Mouse (Mus musculus): ENCODE measurements around the gene Papss1. TPM values are rescaled to one million over a fixed set of nuclear protein-coding genes. Genes with fewer than 3 reads are reported as not detected.

The Papss1 gene
- total and polyA plus RNA-seq, 2 experiments = 5.6 to 6.5 TPM

DNA sequence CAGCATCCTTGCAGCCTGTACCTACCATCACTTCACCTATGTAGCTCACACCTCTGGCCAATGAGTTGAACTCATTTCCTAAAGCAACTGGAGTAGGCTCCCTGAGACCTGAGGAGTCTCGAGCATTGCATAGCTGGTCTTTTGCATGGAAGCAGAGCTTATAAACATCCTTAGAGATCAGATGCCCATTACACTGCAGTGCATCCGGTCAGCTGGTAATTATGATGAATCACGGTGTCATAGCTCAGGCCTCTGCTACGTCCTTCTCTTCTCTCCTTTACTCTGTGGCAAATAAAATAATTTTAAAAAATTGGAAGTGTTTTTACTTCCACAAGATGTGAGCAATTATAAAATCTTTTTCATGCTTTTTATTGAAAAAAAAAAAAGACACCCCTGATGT lies 96.1 kb downstream of the Papss1 start:
- Histone ChIP-seq H3K9ac (ENCODE audit: low read depth, low read length) (no peak overlapping the region), H3K4me3 (ENCODE audit: insufficient read depth, low read depth, low read length) (no peak overlapping the region), H3K36me3 (ENCODE audit: control insufficient read depth, insufficient read depth, low read length) (no peaks in the 10 kb centered on the region), H3K27me3 (ENCODE audit: control insufficient read depth, insufficient read depth, low read length) (no peaks in the 10 kb centered on the region), H3K27ac (replicated peaks; ENCODE audit: insufficient read depth, low read depth, low read length) (no peak overlapping the region), H3K79me2 (ENCODE audit: control insufficient read depth, insufficient read depth, low read length) (no peaks in the 10 kb centered on the region), H3K4me1 (ENCODE audit: control insufficient read depth, insufficient read depth, low read length) (0 out of 2 replicates have a peak, but pooled peaks cover 3% of the 10 kb centered on the region)
- DNase-seq (ENCODE audit: extremely low read depth, low read depth, low spot score) = no peak
- TF ChIP-seq CTCF (IDR thresholded peaks at IDR 0.05; ENCODE audit: low read depth, low read length) (no peak), POLR2A (IDR thresholded peaks at IDR 0.05; ENCODE audit: extremely low read depth, insufficient read depth, low read length) (no peak)
- WGBS = 82% methylated on average over 4 of the region's 4 CpGs

GRCm38 (mm10) chr3:131662589-131663148 lies 98.1 kb downstream of the Papss1 start:
- H3K27ac ChIP-seq (replicated peaks; ENCODE audit: insufficient read depth, low read depth, low read length) = no peak overlapping the region
- H3K9ac ChIP-seq (ENCODE audit: low read depth, low read length) = no peak overlapping the region
- no peaks in the 10 kb centered on the region for H3K36me3 ChIP-seq (ENCODE audit: control insufficient read depth, insufficient read depth, low read length)
- no peaks in the 10 kb centered on the region for H3K27me3 ChIP-seq (ENCODE audit: control insufficient read depth, insufficient read depth, low read length)
- no peak for DNase-seq (ENCODE audit: extremely low read depth, low read depth, low spot score)
- H3K4me1 ChIP-seq (ENCODE audit: control insufficient read depth, insufficient read depth, low read length) = no peaks in the 10 kb centered on the region
- no peak overlapping the region for H3K4me3 ChIP-seq (ENCODE audit: insufficient read depth, low read depth, low read length)
- no peak for TF ChIP-seq CTCF (IDR thresholded peaks at IDR 0.05; ENCODE audit: low read depth, low read length)
- TF ChIP-seq POLR2A (IDR thresholded peaks at IDR 0.05; ENCODE audit: extremely low read depth, insufficient read depth, low read length) = no peak
- no peaks in the 10 kb centered on the region for H3K79me2 ChIP-seq (ENCODE audit: control insufficient read depth, insufficient read depth, low read length)
- WGBS = 84% methylated on average over 5 of the region's 5 CpGs

GRCm38 (mm10) chr3:131669910-131670309 lies 105.3 kb downstream of the Papss1 start:
- WGBS = 81% methylated on average over 1 of the region's 1 CpGs
- TF ChIP-seq CTCF (IDR thresholded peaks at IDR 0.05; ENCODE audit: low read depth, low read length) (no peak), POLR2A (IDR thresholded peaks at IDR 0.05; ENCODE audit: extremely low read depth, insufficient read depth, low read length) (no peak)
- no peak overlapping the region for H3K27ac ChIP-seq (replicated peaks; ENCODE audit: insufficient read depth, low read depth, low read length)

GRCm38 (mm10) chr3:131686106-131686505 lies 121.5 kb downstream of the Papss1 start:
- no peaks in the 10 kb centered on the region for H3K36me3 ChIP-seq (ENCODE audit: control insufficient read depth, insufficient read depth, low read length)
- H3K27ac ChIP-seq (replicated peaks; ENCODE audit: insufficient read depth, low read depth, low read length) = no peak overlapping the region
- no peak overlapping the region for H3K9ac ChIP-seq (ENCODE audit: low read depth, low read length)
- WGBS = 90% methylated on average over 12 of the region's 12 CpGs
- no peak for TF ChIP-seq POLR2A (IDR thresholded peaks at IDR 0.05; ENCODE audit: extremely low read depth, insufficient read depth, low read length)
- TF ChIP-seq CTCF (IDR thresholded peaks at IDR 0.05; ENCODE audit: low read depth, low read length) = no peak
- H3K27me3 ChIP-seq (ENCODE audit: control insufficient read depth, insufficient read depth, low read length) = no peaks in the 10 kb centered on the region
- no peaks in the 10 kb centered on the region for H3K79me2 ChIP-seq (ENCODE audit: control insufficient read depth, insufficient read depth, low read length)
- H3K4me3 ChIP-seq (ENCODE audit: insufficient read depth, low read depth, low read length) = no peak overlapping the region
- no peaks in the 10 kb centered on the region for H3K4me1 ChIP-seq (ENCODE audit: control insufficient read depth, insufficient read depth, low read length)
- DNase-seq (ENCODE audit: extremely low read depth, low read depth, low spot score) = no peak

More at GRCm38 (mm10) chr3:131669910-131670309, 105.3 kb downstream of the Papss1 start:
- no peaks in the 10 kb centered on the region for H3K36me3 ChIP-seq (ENCODE audit: control insufficient read depth, insufficient read depth, low read length)
- H3K79me2 ChIP-seq (ENCODE audit: control insufficient read depth, insufficient read depth, low read length) = no peaks in the 10 kb centered on the region
- H3K4me1 ChIP-seq (ENCODE audit: control insufficient read depth, insufficient read depth, low read length) = no peaks in the 10 kb centered on the region
- no peak for DNase-seq (ENCODE audit: extremely low read depth, low read depth, low spot score)
- H3K9ac ChIP-seq (ENCODE audit: low read depth, low read length) = no peak overlapping the region
- H3K27me3 ChIP-seq (ENCODE audit: control insufficient read depth, insufficient read depth, low read length) = no peaks in the 10 kb centered on the region
- H3K4me3 ChIP-seq (ENCODE audit: insufficient read depth, low read depth, low read length) = no peak overlapping the region

DNA sequence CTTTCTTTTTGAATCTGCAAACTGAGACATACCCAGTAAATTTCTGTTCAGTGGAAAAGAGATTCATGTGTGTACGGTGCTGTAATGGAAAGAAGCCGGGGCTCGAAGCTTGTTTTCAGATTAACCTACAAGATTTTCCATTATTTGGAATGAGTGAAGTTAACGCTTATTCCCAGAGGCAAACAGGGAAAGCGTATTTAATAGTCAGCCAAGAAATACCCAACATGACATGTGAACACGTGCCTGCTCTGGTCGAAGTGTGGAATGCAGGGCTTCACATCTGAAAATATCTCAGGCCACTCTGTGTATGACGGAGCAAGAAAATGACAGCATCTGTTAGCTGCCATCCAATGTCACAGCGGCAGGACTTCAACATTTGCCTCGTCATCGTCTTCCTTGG lies 125.4 kb downstream of the Papss1 start:
- no peak for TF ChIP-seq POLR2A (IDR thresholded peaks at IDR 0.05; ENCODE audit: extremely low read depth, insufficient read depth, low read length)
- TF ChIP-seq CTCF (IDR thresholded peaks at IDR 0.05; ENCODE audit: low read depth, low read length) = no peak
- no peaks in the 10 kb centered on the region for H3K79me2 ChIP-seq (ENCODE audit: control insufficient read depth, insufficient read depth, low read length)
- no peak for DNase-seq (ENCODE audit: extremely low read depth, low read depth, low spot score)
- no peaks in the 10 kb centered on the region for H3K36me3 ChIP-seq (ENCODE audit: control insufficient read depth, insufficient read depth, low read length)
- H3K27ac ChIP-seq (replicated peaks; ENCODE audit: insufficient read depth, low read depth, low read length) = no peak overlapping the region
- H3K4me3 ChIP-seq (ENCODE audit: insufficient read depth, low read depth, low read length) = no peak overlapping the region
- WGBS = 92% methylated on average over 11 of the region's 11 CpGs
- H3K27me3 ChIP-seq (ENCODE audit: control insufficient read depth, insufficient read depth, low read length) = no peaks in the 10 kb centered on the region
- H3K4me1 ChIP-seq (ENCODE audit: control insufficient read depth, insufficient read depth, low read length) = no peaks in the 10 kb centered on the region
- H3K9ac ChIP-seq (ENCODE audit: low read depth, low read length) = no peak overlapping the region

- TF ChIP-seq POLR2A (IDR thresholded peaks at IDR 0.05; ENCODE audit: extremely low read depth, insufficient read depth, low read length) (no peak), CTCF (IDR thresholded peaks at IDR 0.05; ENCODE audit: low read depth, low read length) (no peak)
- no peak overlapping the region for H3K4me3 ChIP-seq (ENCODE audit: insufficient read depth, low read depth, low read length)
- 87% methylated on average over 7 of the region's 7 CpGs for WGBS
- H3K27me3 ChIP-seq (ENCODE audit: control insufficient read depth, insufficient read depth, low read length) = no peaks in the 10 kb centered on the region
- no peaks in the 10 kb centered on the region for H3K79me2 ChIP-seq (ENCODE audit: control insufficient read depth, insufficient read depth, low read length)
- no peaks in the 10 kb centered on the region for H3K36me3 ChIP-seq (ENCODE audit: control insufficient read depth, insufficient read depth, low read length)
- H3K4me1 ChIP-seq (ENCODE audit: control insufficient read depth, insufficient read depth, low read length) = no peaks in the 10 kb centered on the region
- H3K9ac ChIP-seq (ENCODE audit: low read depth, low read length) = no peak overlapping the region
- no peak for DNase-seq (ENCODE audit: extremely low read depth, low read depth, low spot score)
- H3K27ac ChIP-seq (replicated peaks; ENCODE audit: insufficient read depth, low read depth, low read length) = no peak overlapping the region
Measured at GRCm38 (mm10) chr3:131690543-131690942, 126.0 kb downstream of the Papss1 start.
